Mouse (Mus musculus) heart, embryonic 12.5 days (tissue): ENCODE measurements at regions not wholly inside any gene's neighbourhood (a gene's known extent, or its start where the extent isn't known, plus 50 kb on each side); places are given as distances from the start of the nearest gene placed in this dataset.

Source experiments
- ATAC-seq: fragments of 200-750 bp; cut with Nextera tagmentation; 2 replicates; pipeline ENCODE4 v1.8.0; 2017; ENCODE audit warnings: moderate TSS enrichment, moderate library complexity; ENCODE audit not compliant: insufficient number of reproducible peaks, low FRiP score
- H3K27ac ChIP-seq: fragments of 300-500 bp; sonication (generic); 2 replicates; pipeline ENCODE4 v1.5.1; 2016; ENCODE audit warnings: mild to moderate bottlenecking, moderate library complexity; ENCODE audit not compliant: poor library complexity, severe bottlenecking
- H3K27me3 ChIP-seq: fragments of 300-500 bp; sonication (generic); replicated peaks from 2 replicates; pipeline ENCODE4 v1.6.1; 2016; ENCODE audit warnings: mild to moderate bottlenecking, moderate library complexity
- H3K36me3 ChIP-seq: fragments of 300-500 bp; sonication (generic); 2 replicates; pipeline ENCODE4 v1.6.1; 2016; ENCODE audit warnings: mild to moderate bottlenecking, moderate library complexity
- H3K4me1 ChIP-seq: fragments of 300-500 bp; sonication (generic); replicated peaks from 2 replicates; pipeline ENCODE4 v1.6.1; 2016; ENCODE audit warnings: mild to moderate bottlenecking
- H3K4me2 ChIP-seq: fragments of 300-500 bp; sonication (generic); 2 replicates; pipeline ENCODE4 v1.6.1; 2016; ENCODE audit warnings: mild to moderate bottlenecking, moderate library complexity
- H3K4me3 ChIP-seq: fragments of 300-500 bp; sonication (generic); 2 replicates; pipeline ENCODE4 v1.5.1; 2016; ENCODE audit warnings: mild to moderate bottlenecking
- H3K9ac ChIP-seq: fragments of 300-500 bp; sonication (generic); 2 replicates; pipeline ENCODE4 v1.6.1; 2016; ENCODE audit warnings: mild to moderate bottlenecking, moderate library complexity
- H3K9me3 ChIP-seq: fragments of 300-500 bp; sonication (generic); replicated peaks from 2 replicates; pipeline ENCODE4 v1.6.1; 2016; ENCODE audit warnings: mild to moderate bottlenecking, moderate library complexity
- WGBS: fragments of 180-500 bp; shearing (Covaris S2); methylation state at CpG from one replicate; pipeline ENCODE4 v1.1.7; 2016; 5-methylcytosine and 5-hydroxymethylcytosine counted together

DNA sequence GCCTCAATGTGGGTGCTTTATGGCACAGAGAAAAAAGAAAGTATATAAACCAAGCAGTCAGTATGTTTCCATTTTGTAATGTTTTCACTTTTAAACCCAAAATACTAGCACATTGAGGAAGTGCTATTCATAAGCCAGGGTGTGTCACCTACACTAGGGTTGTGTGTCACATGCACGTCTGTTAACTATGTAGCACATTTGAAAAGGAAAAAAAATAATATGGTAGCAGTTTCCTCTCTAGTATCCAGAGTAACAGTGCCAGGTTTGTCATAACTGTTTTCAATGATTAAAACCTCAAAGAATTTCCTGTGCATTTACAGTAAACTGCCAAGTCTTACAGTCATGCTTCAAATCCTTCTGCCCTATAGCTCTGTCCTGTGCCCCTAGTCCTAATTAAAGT is 424.8 kb downstream of the Tmem161b start:
- Histone ChIP-seq H3K27ac (no peak overlapping the region), H3K27me3 (no peaks in the 10 kb centered on the region), H3K4me1 (no peaks in the 10 kb centered on the region), H3K36me3 (no peaks in the 10 kb centered on the region), H3K9ac (no peak overlapping the region), H3K4me3 (no peak overlapping the region), H3K9me3 (no peaks in the 10 kb centered on the region), H3K4me2 (no peak overlapping the region)
- no peak for ATAC-seq
- WGBS: 55% methylated on average over 1 of the region's 1 CpGs

DNA sequence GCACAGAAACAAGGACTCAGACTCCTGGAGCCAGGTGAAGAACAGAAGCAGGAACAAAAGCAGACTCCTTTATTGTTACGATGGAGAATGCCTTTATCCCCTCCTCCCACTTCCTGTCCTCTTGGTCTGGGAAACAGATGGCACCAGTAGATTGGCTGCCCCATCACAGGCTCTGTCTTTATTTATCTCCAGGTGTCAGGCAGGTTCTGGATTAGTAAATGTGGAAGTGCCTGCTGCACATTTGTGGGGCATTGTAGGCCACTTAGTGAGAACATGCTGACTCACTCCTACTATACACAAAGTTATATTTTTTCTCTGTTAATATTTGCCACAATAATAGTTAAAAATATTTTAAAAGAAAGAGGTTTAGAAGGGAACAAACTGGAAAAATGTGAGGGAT is 426.0 kb downstream of the Tmem161b start:
- H3K27me3 ChIP-seq: no peaks in the 10 kb centered on the region
- H3K9ac ChIP-seq: no peak overlapping the region
- no peak overlapping the region for H3K4me2 ChIP-seq
- ATAC-seq: no peak
- no peak overlapping the region for H3K27ac ChIP-seq
- H3K4me3 ChIP-seq: no peak overlapping the region
- no peaks in the 10 kb centered on the region for H3K4me1 ChIP-seq
- no peaks in the 10 kb centered on the region for H3K36me3 ChIP-seq
- no peaks in the 10 kb centered on the region for H3K9me3 ChIP-seq
- WGBS: 24% methylated on average over 1 of the region's 1 CpGs

DNA sequence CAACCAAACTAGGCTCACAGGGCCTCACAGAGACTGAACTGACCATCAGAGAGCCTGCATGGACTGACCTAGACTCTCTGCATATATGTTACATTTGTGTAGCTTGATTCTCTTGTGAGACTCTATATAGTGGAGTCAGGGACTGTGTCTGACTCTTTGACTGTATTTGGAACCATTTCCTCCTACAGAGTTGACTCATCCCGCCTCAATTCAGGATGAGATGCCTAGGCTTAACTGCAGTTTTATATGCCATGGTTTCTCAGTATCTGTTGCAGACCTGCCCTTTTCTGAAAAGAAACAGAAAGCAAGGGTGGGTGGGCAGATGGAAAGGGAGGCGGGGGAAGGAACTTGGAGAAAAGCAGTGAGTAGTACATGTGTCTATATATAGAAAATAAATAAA is 441.9 kb downstream of the Tmem161b start:
- Histone ChIP-seq H3K9ac (no peak overlapping the region), H3K27ac (no peak overlapping the region), H3K27me3 (no peaks in the 10 kb centered on the region), H3K36me3 (no peaks in the 10 kb centered on the region), H3K4me3 (no peak overlapping the region), H3K9me3 (no peaks in the 10 kb centered on the region), H3K4me2 (no peak overlapping the region), H3K4me1 (no peaks in the 10 kb centered on the region)
- WGBS: 66% methylated on average over 2 of the region's 2 CpGs
- ATAC-seq: no peak

DNA sequence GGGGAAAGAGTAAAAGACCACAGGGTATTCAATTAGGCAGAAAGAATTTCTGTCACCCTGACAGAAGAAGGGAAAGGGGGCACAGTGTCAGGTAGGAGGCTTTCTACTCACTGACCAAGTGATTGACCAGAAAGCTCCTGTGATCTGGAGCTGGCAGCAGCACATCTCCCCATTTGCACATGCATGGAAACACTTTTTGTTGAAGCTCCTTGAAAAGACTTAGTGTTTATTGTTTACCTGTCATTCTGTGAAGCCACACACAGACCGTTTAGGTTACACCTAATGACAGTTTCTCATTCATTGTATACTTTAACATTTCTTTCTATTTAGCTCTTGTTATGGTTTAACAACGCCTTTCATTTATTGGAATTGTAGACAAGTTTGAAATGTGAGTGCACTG is 458.9 kb downstream of the Tmem161b start:
- Histone ChIP-seq H3K4me1 (no peaks in the 10 kb centered on the region), H3K27ac (no peak overlapping the region), H3K27me3 (no peaks in the 10 kb centered on the region), H3K36me3 (no peaks in the 10 kb centered on the region), H3K4me2 (no peak overlapping the region), H3K9me3 (no peaks in the 10 kb centered on the region), H3K4me3 (no peak overlapping the region), H3K9ac (no peak overlapping the region)
- 73% methylated on average over 2 of the region's 2 CpGs for WGBS
- ATAC-seq: no peak

DNA sequence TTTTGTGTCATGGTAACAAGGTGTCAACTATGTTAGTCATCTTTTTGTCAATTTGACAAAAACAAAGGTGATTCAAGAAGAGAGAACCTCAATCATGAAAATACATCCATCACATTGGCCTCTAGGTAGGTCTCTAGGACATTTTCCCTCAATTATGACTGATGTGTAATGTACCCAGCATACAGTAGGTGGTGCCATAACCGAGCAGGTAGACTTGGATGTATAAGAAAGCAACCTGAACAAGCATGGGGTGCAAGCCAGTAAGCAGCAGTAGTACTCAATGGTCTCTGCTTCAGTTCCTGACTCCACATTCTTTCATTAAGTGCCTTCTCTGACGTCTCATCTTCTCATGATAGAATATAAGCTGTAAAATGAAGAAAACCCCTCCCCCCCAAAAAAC is 463.8 kb downstream of the Tmem161b start:
- no peak for ATAC-seq
- no peak overlapping the region for H3K9ac ChIP-seq
- no peaks in the 10 kb centered on the region for H3K4me1 ChIP-seq
- no peaks in the 10 kb centered on the region for H3K9me3 ChIP-seq
- no peak overlapping the region for H3K4me3 ChIP-seq
- H3K36me3 ChIP-seq: no peaks in the 10 kb centered on the region
- no peaks in the 10 kb centered on the region for H3K27me3 ChIP-seq
- no peak overlapping the region for H3K4me2 ChIP-seq
- no peak overlapping the region for H3K27ac ChIP-seq
- WGBS: 55% methylated on average over 2 of the region's 2 CpGs

DNA sequence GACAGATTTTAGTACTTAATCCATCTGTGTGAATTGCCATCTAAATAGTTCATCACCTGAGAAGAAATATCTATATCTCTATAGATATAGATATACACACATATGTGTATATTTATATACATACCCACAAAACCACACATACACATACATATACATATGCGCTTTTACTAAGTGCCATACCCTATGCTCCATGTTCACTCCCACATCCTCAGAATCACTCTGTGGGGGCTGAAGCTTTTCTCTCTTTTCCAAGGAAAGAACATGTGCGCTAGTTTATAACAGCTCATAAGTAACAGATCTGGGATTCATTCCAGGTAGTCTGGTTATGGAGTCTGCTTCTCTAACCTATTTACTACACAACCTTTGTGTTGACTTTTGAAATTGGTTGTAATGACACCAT is 471.4 kb downstream of the Tmem161b start:
- Histone ChIP-seq H3K27ac (no peak overlapping the region), H3K4me2 (no peak overlapping the region), H3K27me3 (no peaks in the 10 kb centered on the region), H3K36me3 (no peaks in the 10 kb centered on the region), H3K4me3 (no peak overlapping the region), H3K9me3 (no peaks in the 10 kb centered on the region), H3K4me1 (no peaks in the 10 kb centered on the region), H3K9ac (no peak overlapping the region)
- ATAC-seq: no peak
- WGBS: 88% methylated on average over 2 of the region's 2 CpGs

DNA sequence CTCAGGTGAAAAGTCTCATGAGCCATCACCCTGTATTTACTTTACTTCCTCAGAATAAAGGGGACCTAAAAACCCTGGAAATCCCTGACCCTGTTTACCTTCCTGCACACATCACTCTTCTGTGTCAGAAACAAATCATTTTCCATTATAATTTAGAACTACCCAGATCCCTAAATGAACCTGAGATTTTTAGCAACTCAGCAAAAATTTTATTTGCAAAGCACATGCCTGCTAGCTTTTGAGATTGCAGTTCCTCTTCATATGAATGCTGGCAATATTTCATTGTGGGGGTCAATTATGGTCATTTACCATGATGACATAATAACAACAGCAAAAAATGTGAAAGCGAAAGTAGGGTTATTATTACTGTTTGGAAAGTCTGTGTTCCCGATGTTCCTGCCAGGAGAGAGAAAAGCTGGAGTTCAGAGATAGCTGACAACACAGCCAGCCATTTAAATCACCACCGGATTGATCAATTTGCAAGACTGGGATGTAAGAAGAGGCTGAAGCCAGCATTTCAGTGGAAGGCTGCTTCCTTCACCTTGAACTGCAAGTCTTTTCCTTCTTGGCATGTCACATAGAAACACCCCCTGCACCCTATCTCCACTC is 476.5 kb downstream of the Tmem161b start:
- WGBS: 61% methylated on average over 3 of the region's 3 CpGs
- no peaks in the 10 kb centered on the region for H3K36me3 ChIP-seq
- H3K27me3 ChIP-seq: no peaks in the 10 kb centered on the region

DNA sequence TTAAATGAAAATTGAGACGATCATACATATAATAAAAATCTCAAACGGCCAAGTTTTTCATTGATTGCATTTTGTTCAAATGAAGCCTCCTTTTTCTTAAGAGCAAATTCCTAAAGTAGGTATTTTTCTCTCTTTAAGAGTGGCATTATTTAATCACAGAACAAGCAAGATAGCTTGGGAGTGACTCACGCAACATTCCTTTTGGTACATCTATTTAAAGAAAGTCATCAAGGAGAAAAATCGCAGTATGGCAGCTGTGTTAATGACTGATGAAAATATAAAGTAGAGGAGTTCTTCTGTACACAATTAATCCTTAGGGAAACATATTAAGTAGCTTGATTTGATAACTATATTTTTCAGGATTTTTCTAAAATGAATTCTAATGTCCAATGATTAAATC is 448.0 kb upstream of the Ccnh start:
- no peaks in the 10 kb centered on the region for H3K4me1 ChIP-seq
- ATAC-seq: no peak
- WGBS: 61% methylated on average over 4 of the region's 4 CpGs
- H3K9ac ChIP-seq: no peak overlapping the region
- no peak overlapping the region for H3K27ac ChIP-seq
- no peaks in the 10 kb centered on the region for H3K36me3 ChIP-seq
- no peaks in the 10 kb centered on the region for H3K27me3 ChIP-seq
- H3K9me3 ChIP-seq: no peaks in the 10 kb centered on the region
- H3K4me2 ChIP-seq: no peak overlapping the region
- no peak overlapping the region for H3K4me3 ChIP-seq

More for the DNA sequence above, 476.5 kb downstream of the Tmem161b start:
- no peaks in the 10 kb centered on the region for H3K4me1 ChIP-seq
- H3K9ac ChIP-seq: no peak overlapping the region
- H3K27ac ChIP-seq: no peak overlapping the region
- no peak for ATAC-seq
- H3K4me2 ChIP-seq: no peak overlapping the region
- H3K9me3 ChIP-seq: no peaks in the 10 kb centered on the region
- H3K4me3 ChIP-seq: no peak overlapping the region

DNA sequence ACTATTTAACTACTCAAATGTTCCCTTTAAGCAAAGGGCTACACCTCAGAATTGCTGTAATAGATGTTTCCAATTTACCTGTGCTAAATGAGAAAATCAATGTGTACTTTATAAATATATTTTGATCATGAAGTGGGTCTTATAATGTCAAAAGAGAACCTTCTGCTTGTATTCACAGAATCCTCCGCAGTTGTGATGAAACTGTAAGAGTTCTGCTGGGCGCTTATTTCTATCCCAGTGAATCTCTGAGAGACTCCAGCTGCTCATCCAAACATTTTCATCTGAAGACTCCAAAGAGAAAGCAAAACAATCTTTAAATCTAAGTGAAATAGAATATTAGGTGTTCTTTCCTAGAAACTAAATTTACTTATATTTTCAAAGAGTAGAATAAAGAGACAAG is 440.9 kb upstream of the Ccnh start:
- no peaks in the 10 kb centered on the region for H3K9me3 ChIP-seq
- 86% methylated on average over 2 of the region's 2 CpGs for WGBS
- no peak overlapping the region for H3K27ac ChIP-seq
- H3K4me1 ChIP-seq: no peaks in the 10 kb centered on the region
- no peak overlapping the region for H3K9ac ChIP-seq
- H3K36me3 ChIP-seq: no peaks in the 10 kb centered on the region
- no peak overlapping the region for H3K4me3 ChIP-seq
- H3K27me3 ChIP-seq: no peaks in the 10 kb centered on the region
- no peak for ATAC-seq
- no peak overlapping the region for H3K4me2 ChIP-seq

DNA sequence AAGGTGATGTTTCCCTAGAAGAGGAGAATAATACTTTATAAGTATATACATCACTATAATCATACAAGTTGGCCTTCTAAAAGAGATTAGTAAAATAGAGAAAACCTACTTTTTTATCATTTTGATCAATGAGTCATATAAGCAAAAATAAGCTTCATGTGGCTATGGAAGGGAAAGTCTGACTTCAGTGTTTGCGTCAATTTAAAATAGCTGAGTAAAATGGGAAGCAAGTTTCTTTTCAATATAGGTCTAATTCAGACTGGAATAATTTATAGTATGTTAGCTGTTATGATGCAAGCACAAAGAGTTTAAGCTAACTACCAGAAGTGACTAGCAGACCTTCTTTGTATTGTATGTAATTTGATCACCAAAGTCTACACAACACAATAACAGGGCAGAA is 440.0 kb upstream of the Ccnh start:
- Histone ChIP-seq H3K27ac (no peak overlapping the region), H3K4me1 (no peaks in the 10 kb centered on the region), H3K4me3 (no peak overlapping the region), H3K4me2 (no peak overlapping the region), H3K36me3 (no peaks in the 10 kb centered on the region), H3K9me3 (no peaks in the 10 kb centered on the region), H3K27me3 (no peaks in the 10 kb centered on the region), H3K9ac (no peak overlapping the region)
- WGBS: 82% methylated on average over 1 of the region's 1 CpGs
- no peak for ATAC-seq

DNA sequence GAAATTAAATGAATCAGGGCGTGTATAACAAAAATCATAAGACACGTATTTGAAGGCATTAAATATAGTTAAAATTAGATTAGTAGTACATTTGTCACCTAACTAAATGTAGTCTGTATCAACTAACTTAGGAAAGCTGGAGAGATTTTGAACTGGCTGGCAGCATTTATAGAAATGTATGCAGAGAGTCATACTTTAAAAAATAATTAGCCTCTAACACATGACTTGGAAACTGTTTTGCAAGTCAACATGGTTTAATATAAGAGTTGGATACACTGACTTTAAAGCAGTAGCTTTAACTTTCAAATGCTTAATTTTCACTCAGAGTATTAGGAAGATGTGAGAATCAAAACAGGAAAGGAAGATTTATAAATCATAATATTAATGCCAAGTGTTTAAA is 439.1 kb upstream of the Ccnh start:
- H3K27me3 ChIP-seq: 0 out of 2 replicates have a peak, but pooled peaks cover 3% of the 10 kb centered on the region
- no peaks in the 10 kb centered on the region for H3K36me3 ChIP-seq
- no peak for ATAC-seq
- 74% methylated on average over 2 of the region's 2 CpGs for WGBS
- H3K9ac ChIP-seq: no peak overlapping the region
- no peaks in the 10 kb centered on the region for H3K9me3 ChIP-seq
- H3K4me3 ChIP-seq: no peak overlapping the region
- H3K27ac ChIP-seq: no peak overlapping the region
- no peaks in the 10 kb centered on the region for H3K4me1 ChIP-seq
- H3K4me2 ChIP-seq: no peak overlapping the region
